Mouse (Mus musculus): ENCODE data around the gene Klhl8. TPM values are rescaled to one million over a fixed set of nuclear protein-coding genes. Genes with fewer than 3 reads are reported as not detected.

The Klhl8 gene
- total RNA-seq, 2 experiments from 2014 or later, result 35.0 to 36.1 TPM

Other genes with a start within 250 kb of the Klhl8 start
- gene Aff1, start 218.9 kb downstream of the Klhl8 start, total RNA-seq (2021), result 10 to 100 TPM; 14.9 to 18.2 TPM
- gene Hsd17b13, start 66.2 kb upstream of the Klhl8 start, total RNA-seq (2021), result not detected
- 10 to 100 TPM; 47.1 to 49.8 TPM for gene Hsd17b11, start 110.7 kb upstream of the Klhl8 start, total RNA-seq (2021)
- gene Nudt9, start 135.0 kb upstream of the Klhl8 start, total RNA-seq (2021), result 10 to 100 TPM; 70.8 to 71.3 TPM
- not detected for gene Gm17660, start 166.3 kb upstream of the Klhl8 start, total RNA-seq (2021)
- 1,000 to 10,000 TPM; 1,408 to 1,415 TPM for gene Sparcl1, start 202.5 kb upstream of the Klhl8 start, total RNA-seq (2021)

Data from layer of hippocampus, postnatal 36 days (tissue).